Mouse (Mus musculus): ENCODE measurements around the gene Nup153. TPM values are rescaled to one million over a fixed set of nuclear protein-coding genes. Genes with fewer than 3 reads are reported as not detected.
A peak's percentile ranks its signal among the peaks of the same experiment; 100 is the strongest.

Nup153 gene
- total RNA-seq, 2 experiments from 2014 or later = 128 to 135 TPM

DNA sequence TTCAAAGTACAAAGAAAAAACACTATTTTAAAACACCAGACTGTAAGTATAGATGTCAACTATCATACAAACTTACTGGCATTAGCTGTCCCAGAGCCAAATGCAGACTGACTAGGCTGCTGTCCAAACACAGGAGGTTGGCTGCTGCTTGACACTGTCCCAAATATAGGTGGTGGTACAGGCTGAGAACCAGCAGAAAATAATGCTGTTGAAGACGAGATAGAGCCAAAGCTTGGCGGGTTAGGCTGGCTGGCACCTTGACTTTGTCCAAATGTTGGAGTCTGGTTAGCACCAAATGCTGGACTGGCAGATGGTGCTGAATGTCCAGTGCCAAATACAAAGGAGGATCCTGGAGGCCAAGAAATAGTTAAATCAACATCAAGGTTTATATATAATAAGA, 44.8 kb downstream of the Nup153 start:
- ATAC-seq (replicated peaks; ENCODE audit: low FRiP score, poor library complexity, severe bottlenecking) = no peak

DNA sequence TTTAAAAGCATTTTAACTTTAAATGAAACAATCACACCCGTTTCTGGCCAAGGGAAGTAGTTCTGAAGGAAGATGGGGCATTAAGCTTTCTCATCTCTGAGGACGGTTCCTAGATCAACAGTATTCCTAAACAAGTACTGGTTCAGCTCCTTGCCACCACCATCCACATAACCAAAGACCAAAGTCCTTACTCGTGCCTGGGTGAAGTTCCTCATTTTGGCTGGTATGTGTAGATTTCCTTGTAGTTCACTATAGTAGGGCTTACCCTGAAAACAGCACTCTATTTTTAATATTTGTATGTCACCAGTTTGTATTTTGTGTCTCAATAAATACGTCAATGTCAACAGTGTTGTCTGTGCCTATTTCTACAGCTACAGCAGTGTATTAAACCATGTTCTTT, 50.0 kb downstream of the Nup153 start:
- ATAC-seq (replicated peaks; ENCODE audit: low FRiP score, poor library complexity, severe bottlenecking) = 0 out of 2 replicates have a peak, but pooled peaks have one; percentile 25

DNA sequence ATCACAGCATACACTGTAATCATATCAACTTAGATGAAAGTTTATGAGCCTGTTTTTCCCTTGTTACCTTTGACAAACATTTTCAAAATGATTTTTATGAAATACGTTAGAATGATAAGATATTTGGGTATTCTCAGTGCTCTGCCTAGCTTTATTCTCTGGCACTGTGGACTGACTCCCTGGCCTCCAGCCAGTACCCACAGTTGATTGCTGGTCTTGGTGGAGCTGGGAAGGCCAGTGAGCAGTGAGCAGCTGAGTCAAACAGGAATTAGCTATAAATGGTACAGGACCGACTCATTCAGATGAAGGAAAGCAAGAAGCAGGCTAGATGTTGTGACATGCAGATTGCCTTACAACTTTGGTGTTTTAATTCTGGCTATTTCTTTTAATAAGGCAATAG, 53.1 kb downstream of the Nup153 start:
- no peak for ATAC-seq (replicated peaks; ENCODE audit: low FRiP score, poor library complexity, severe bottlenecking)

DNA sequence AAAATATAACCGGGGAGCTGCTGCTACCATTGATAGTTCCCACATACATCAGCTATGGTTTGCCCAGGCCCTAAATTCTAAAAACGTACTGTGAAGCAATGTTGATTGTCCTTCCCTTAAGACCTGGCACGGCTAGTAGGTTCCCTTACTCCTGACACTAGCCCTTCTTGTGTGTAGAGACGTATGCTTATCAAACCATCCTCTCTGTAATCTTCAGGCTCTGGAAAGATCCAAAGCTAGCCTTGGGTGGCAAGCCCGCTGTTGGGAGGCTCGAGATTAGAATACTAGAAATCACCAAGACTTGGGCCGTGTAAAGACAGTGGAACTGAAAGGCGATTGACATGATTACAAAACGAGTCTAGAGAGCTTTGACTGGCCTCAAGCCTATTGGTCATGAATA, 57.2 kb downstream of the Nup153 start:
- no peak for ATAC-seq (replicated peaks; ENCODE audit: low FRiP score, poor library complexity, severe bottlenecking)

DNA sequence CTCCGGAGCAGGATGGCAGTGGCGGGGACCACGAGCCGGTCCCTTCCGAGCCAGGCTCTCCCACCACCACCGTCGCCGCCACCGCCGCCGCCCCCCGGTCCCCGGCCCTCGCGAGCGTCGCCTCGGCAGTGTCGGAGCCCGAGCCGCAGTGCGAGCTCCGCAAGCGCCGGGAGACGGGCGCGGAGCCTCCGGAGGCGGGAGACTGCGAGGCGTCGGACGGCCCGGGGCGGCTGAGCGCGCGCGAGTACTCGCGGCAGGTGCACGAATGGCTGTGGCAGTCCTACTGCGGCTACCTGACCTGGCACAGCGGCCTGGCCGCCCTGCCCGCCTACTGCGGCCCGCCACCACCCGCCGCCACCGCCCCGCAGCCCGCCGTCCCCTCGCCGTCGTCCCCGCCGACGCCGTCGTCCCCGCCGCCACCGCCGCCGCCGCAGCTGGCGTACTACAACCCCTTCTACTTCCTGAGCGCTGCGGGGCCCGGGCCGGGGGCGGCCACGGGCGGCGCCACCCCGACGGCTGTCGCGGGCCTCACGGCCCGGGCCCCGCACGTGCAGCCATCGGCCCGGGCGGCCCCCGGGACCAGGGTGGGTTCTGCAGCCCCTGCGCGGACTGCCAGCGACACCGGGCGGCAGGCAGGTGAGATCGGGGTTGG, 58.0 kb downstream of the Nup153 start:
- peak; percentile 48 for ATAC-seq (replicated peaks; ENCODE audit: low FRiP score, poor library complexity, severe bottlenecking)

DNA sequence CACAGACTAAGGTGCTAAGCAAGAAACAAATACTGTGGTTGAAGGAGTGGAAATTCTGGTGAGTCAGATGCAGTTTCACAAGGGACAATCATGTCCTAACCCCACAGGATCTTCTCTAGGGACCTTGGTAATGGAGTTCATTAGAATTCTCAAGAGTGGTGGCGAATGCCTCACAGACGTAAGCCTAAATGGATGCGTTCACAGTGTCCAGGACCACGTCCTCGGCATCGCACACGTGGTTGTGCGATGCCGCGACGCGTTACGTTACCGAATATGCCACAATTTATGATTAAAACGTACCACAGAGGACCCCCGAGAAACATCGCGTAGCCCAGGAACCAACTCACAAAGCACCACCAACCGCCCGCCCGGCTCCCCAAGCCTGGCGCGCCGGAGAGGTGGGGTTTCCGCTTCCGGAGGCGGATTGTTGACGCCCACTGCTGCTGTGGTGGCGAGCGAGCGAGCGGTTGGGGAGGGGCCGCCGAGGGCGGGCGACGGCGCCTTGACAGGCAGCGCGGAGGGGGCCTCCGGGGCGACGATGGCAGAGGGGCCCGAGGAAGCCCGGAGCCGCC, 58.6 kb downstream of the Nup153 start, which contains the start of gene Fam8a1:
Fam8a1 (plus strand) TSS at position 475 of the 572 bp plus-strand sequence.
- ATAC-seq (replicated peaks; ENCODE audit: low FRiP score, poor library complexity, severe bottlenecking) = peak; percentile 99

DNA sequence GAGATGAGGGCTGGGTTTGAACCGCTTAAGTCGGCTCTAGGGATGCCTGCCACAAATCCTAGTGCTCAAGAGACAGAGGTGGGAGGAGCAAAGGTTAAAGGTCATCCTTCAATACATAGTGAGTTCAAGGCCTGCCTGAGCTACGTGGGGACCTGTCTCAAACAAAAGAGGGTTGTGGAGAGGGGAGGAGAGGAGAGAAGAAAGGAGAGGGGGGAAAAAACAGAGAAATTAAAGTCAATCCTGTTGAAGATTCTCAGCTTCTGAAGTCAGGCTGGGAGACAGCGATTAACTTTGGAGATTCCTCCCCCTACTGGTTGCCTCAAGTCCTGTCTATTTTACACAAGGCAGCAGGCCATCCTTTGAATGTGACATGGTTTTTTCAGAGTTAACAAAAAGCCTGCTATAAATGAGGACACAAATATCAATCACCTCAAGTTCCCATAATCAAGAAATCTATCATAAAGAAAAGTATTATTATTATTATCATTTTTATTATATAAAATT, 64.2 kb downstream of the Nup153 start:
- no peak for ATAC-seq (replicated peaks; ENCODE audit: low FRiP score, poor library complexity, severe bottlenecking)

DNA sequence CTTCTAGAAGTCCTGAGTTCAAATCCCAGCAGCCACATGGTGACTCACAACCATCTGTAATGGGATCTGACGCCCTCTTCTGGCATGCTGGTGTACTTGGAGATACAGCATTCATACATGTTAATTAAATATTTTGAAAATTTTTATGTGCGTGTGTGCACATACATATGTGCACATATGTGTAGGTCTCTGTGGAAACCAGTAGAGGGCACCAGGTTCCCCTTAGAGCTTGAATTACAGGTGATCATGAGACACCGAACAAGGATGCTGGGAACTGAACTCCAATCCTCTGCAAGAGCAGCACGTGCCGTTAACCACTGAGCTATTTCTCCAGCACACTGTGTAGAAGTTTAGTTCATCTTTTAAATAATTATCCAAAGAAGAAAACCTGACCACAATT, 68.5 kb downstream of the Nup153 start:
- peak; percentile 54; the same call in 1 of the 2 replicates for ATAC-seq (replicated peaks; ENCODE audit: low FRiP score, poor library complexity, severe bottlenecking)

DNA sequence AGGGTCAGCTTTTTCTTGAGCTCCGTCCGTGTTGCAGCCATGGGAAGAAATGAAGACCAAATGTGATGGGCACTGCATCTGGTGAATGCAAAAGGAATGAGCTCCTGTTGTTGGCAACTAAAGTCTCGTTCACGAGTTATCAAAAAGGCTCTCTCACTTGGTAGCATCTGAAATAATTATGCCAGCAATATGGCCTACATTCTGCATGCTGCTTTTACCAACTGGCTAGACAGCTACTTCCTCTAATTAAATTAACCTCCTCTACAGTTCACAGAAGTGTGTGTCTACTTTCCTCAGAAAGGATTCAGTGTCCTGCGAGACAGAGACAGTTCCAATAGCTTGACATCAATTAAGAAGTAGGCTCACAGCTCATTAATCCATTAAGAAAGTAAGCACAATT, 73.2 kb downstream of the Nup153 start:
- no peak for ATAC-seq (replicated peaks; ENCODE audit: low FRiP score, poor library complexity, severe bottlenecking)

DNA sequence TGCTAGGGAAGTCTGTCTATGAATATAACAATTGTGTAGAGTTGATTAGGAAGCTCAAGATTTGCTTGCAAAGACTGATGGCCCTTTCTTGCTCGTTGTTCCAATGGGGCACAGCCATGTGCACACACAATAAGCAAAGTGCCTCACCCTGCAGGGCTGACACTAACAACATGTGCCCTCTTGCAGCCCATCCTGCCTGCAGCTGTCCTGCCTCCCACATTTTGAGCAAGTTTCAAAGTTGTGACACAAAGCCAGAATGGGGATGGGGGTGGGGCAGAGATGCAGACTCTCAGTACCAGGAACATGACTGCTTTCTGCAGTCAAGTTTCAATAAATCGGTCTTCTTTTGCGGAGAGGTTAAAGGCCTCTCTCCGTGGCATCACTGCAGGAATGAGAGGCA, 74.1 kb downstream of the Nup153 start:
- ATAC-seq (replicated peaks; ENCODE audit: low FRiP score, poor library complexity, severe bottlenecking) = no peak

DNA sequence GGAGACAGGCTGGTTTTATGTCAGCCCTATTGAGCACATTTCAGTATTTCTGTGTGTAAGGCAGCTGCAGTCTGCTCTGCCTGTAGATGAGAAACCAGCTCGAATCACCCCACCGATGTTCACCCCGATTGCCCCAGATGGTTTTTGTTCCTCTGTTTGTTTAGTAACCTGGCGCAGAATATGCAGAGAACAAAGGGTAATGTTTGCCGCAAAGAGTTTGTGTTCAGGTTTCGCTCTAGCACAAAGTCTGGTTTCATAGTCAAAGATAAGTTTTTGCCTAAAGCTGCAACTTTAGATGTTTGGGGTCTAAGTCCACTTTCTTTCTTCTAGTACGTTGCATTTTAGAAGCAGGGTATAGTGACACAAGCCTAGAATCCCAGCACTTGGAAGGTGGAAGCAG, 75.1 kb downstream of the Nup153 start:
- ATAC-seq (replicated peaks; ENCODE audit: low FRiP score, poor library complexity, severe bottlenecking) = no peak

DNA sequence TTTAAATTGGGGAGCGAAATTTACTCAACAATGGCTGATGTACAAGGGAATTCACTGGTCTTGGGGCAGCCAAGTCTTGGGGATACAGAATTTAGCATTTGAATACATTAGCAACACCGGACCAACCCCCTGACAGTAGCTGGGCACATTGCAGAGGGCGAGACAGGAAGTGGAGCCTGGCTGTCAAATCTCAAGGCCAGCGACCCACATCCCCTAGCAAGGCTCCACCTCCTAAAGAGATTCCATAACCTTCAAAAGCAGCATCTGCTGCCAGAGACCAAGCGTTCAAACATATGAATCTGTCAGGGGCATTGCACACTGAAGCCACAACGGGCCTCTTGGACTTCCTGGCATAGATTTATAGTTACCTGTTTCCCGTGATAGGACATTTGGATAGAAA, 75.9 kb downstream of the Nup153 start:
- no peak for ATAC-seq (replicated peaks; ENCODE audit: low FRiP score, poor library complexity, severe bottlenecking)

DNA sequence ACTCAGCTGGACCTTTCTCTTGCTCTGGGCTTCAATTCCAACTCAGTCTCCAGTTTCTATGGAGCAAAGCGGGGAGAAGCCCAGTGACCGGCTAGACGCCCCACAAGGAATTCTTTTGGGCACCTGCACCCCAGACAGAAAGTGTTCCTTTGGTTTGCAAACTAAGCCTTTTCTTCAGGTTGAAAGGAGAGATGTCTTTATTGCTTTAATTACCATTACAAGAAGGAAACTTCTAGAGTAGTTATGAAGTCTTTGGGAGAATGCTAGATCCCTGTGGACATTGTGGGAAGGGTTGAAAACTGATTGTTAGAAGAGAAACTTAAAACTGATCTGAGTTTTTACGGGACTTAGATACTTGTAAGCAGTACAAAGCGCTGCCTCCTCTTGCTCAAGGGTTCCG, 82.3 kb downstream of the Nup153 start:
- ATAC-seq (replicated peaks; ENCODE audit: low FRiP score, poor library complexity, severe bottlenecking) = no peak

DNA sequence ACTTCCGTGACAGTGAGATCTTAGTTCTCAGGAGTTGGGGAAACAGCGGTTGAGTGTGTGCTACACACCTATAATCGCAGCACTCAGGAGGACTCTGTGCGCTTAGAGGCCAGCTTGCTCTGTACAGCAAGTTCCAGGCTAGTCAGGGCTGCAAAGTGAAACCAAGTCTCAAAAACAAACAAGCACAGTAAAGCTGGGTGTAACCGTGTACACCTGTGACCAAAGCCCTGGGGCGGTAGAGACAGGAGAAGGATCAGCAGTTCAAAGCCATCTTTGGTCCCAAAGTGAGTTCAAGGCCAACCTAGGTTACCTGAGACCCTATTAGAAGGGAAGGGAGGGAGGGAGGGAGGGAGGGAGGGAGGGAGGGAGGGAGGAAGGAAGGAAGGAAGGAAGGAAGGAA, 83.6 kb downstream of the Nup153 start:
- no peak for ATAC-seq (replicated peaks; ENCODE audit: low FRiP score, poor library complexity, severe bottlenecking)

DNA sequence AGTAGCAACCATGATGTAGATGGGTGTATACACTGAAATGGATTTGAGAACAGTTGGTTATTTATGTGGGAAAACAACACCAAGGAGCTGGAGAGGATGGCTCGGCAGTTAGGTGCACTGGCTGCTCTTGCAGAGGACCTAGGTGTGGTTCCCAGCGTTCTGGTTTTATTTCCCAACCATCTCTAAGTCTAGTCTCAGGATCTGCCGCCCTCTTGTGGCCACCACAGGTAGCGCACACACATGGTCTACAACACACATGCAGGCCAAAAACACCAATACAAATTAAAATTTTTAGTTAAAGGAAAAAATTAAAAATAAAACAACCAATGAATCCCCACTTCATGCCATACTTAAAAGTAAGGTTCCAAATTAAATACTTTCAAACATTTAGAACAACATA, 85.4 kb downstream of the Nup153 start:
- no peak for ATAC-seq (replicated peaks; ENCODE audit: low FRiP score, poor library complexity, severe bottlenecking)

DNA sequence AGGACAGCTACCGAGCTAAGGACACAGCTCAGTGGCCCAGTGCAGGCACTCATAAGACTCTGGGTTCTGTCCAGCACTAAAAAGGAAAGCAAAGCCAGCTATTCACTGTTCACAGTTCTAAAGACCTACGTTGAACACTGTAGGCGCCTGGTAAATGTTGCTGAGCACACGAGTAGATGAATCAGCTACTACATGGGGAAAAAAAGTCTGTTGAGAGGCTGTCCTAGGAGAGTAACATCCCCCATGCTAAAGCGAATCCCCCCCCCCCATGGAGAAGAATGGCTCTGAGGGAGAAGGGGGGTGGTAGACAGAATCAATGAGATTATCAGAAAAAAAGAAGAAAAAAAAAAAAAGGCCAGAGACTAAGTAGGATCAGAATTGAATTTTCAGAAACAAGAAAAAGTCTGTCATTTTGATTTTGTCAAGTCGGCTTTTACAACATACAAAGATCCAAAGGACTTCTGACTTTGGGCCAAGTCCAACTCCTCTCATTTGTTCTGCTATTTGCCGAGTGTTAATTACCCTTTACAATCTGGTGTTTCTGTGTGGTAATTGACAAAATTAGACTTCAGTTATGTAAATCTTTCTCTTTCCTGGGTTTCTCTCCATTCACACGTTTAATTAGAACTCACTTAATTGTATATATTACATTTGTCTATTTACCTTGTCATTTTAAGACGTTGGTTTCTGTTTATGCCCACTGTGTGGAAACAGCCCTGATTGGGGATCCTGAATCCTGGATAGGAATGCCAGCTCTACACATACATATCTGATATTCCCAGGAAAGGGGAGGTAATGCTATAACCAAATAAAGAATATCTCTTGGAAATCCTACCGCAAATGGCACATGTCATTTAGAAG, 86.9 kb downstream of the Nup153 start:
- ATAC-seq (replicated peaks; ENCODE audit: low FRiP score, poor library complexity, severe bottlenecking) = no peak

DNA sequence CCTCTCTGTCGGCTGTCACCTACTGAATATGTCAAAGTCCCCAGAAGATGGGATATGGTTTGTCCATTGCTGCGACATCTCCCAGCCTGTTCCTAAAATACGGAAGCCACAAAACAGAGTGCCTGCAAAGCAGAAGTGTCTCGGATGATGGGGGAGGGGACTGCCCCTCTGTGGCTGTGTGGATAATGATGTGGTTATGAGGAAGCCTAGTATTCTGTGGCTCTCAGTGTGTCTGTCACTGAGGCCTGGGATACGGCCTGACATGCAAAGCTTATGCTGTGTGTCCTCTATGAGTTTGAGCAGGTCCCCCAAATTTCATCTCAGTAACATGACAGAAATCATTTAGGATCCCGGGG, 93.6 kb downstream of the Nup153 start:
- no peak for ATAC-seq (replicated peaks; ENCODE audit: low FRiP score, poor library complexity, severe bottlenecking)

DNA sequence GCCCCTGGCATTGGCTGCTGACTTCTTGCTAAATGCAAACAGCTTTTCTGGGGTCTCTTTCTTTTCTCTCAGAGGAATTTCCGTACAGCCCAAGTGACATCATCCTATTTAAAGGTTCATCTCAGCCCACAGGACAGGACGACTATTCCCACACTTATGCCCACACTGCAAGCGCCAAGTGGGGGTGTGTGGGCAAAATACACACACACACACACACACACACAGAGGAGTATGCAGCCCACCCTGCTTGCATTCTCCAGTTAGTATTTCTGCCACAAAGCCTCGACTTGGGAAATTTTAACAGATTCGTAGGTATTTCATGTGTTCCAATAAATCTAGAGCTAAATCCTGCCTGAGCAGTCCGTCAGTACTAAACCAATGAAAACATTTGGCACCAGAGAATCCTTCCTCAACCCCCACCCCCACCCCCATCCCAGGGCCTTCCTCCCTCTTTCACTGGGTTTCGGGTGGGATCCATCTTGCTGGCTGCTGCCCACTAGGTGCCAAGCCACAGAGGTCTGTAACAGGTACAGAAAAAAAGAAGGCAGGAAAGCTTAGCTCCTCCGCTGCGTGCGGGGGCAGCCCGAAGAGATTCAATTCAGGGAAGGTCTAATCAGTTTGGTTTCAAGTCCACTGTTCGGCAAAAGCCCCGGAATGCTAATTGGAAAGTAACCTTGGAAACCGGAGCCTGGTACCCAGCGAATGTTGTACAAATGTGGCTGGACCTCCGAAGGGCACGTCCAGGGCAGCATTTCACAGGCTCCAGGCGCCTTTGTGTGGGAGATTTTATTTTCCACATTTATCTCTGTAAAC, 94.2 kb downstream of the Nup153 start:
- no peak for ATAC-seq (replicated peaks; ENCODE audit: low FRiP score, poor library complexity, severe bottlenecking)

DNA sequence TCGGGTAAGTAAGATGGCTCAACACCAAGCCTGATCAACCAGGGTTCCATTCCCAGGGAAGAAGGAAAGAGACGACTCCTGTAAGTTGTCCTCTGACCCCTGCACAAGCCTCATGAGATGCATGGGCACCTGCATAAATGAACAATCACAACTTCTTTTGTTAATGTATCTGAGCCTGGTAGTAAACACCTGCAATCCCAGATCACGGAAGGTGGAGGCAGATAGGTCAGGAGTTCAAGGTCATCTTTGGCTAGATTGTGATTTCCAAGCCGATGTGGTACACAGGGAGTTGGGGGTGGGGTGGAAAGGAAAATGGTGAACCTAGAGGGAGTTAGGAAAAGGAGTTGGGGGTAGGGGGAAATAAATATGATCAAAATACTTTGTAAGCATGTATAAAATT, 94.9 kb downstream of the Nup153 start:
- no peak for ATAC-seq (replicated peaks; ENCODE audit: low FRiP score, poor library complexity, severe bottlenecking)
